Mouse (Mus musculus) forebrain, embryonic 13.5 days (tissue): ENCODE data around the gene Recql5. TPM values are rescaled to one million over a fixed set of nuclear protein-coding genes. Genes with fewer than 3 reads are reported as not detected.

Experiments
- ATAC-seq: fragments of 200-750 bp; cut with Nextera tagmentation; 2 replicates; pipeline ENCODE4 v1.8.0; 2017
- H3K27ac ChIP-seq: fragments of 300-500 bp; sonication (generic); 2 replicates; pipeline ENCODE4 v1.5.1; 2015; ENCODE audit warnings: inconsistent platforms, mild to moderate bottlenecking, moderate library complexity
- H3K27me3 ChIP-seq: fragments of 300-500 bp; sonication (generic); 2 replicates; pipeline ENCODE4 v1.6.1; 2015; ENCODE audit warnings: mild to moderate bottlenecking, inconsistent platforms
- H3K36me3 ChIP-seq: fragments of 300-500 bp; sonication (generic); 2 replicates; pipeline ENCODE4 v1.6.1; 2015; ENCODE audit warnings: mild to moderate bottlenecking, inconsistent platforms; ENCODE audit not compliant: poor library complexity, severe bottlenecking
- H3K4me1 ChIP-seq: fragments of 300-500 bp; sonication (generic); 2 replicates; pipeline ENCODE4 v1.6.1; 2015; ENCODE audit warnings: inconsistent platforms
- H3K4me2 ChIP-seq: fragments of 300-500 bp; sonication (generic); 2 replicates; pipeline ENCODE4 v1.6.1; 2015; ENCODE audit warnings: inconsistent platforms, mild to moderate bottlenecking, moderate library complexity
- H3K4me3 ChIP-seq: fragments of 300-500 bp; sonication (generic); 2 replicates; pipeline ENCODE4 v1.5.1; 2015; ENCODE audit warnings: mild to moderate bottlenecking, inconsistent platforms
- H3K9ac ChIP-seq: fragments of 300-500 bp; sonication (generic); 2 replicates; pipeline ENCODE4 v1.6.1; 2015; ENCODE audit warnings: mild to moderate bottlenecking, inconsistent platforms
- H3K9me3 ChIP-seq: fragments of 300-500 bp; sonication (generic); replicated peaks from 2 replicates; pipeline ENCODE4 v1.6.1; 2016; ENCODE audit warnings: inconsistent platforms
- WGBS: fragments of 180-500 bp; shearing (Covaris S2); methylation state at CpG from one replicate; pipeline ENCODE4 v1.1.7; 2015; 5-methylcytosine and 5-hydroxymethylcytosine counted together
- polyA plus RNA-seq: library from polyadenylated mRNA; unstranded; fragments of >200 nt; fragmentation: Nextera tagmentation; extraction: Ambion mirVana; gene quantifications from 2 replicates; pipeline ENCODE4 v1.2.1, GENCODE M21; 2015

Recql5 gene
- polyA plus RNA-seq, 1 experiment from 2014 or later = 24.4 TPM

DNA sequence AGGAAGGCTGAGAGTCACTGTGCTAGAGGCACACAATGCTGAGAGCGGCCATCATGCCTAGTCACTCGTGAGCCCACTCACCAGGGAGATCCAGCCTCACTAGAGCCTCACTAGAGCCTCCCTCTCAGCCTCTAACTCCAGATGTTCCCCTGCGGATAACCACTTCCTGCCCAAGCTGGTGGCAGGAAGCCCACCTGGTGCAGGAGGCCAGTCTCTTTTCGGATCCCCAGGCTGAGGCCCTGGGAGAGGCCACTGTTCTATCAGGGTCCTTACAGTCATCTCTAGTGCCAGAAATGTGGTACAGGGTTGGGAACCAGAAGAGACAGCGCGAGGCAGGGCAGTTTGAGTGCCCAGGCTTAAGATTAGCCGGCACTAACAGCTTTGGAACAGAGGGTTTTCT lies 34.8 kb downstream of the Recql5 start:
- H3K9ac ChIP-seq = 0 out of 2 replicates have a peak overlapping the region, but pooled peaks have one; percentile 12
- no peak for ATAC-seq
- 88% methylated on average over 7 of the region's 7 CpGs for WGBS

DNA sequence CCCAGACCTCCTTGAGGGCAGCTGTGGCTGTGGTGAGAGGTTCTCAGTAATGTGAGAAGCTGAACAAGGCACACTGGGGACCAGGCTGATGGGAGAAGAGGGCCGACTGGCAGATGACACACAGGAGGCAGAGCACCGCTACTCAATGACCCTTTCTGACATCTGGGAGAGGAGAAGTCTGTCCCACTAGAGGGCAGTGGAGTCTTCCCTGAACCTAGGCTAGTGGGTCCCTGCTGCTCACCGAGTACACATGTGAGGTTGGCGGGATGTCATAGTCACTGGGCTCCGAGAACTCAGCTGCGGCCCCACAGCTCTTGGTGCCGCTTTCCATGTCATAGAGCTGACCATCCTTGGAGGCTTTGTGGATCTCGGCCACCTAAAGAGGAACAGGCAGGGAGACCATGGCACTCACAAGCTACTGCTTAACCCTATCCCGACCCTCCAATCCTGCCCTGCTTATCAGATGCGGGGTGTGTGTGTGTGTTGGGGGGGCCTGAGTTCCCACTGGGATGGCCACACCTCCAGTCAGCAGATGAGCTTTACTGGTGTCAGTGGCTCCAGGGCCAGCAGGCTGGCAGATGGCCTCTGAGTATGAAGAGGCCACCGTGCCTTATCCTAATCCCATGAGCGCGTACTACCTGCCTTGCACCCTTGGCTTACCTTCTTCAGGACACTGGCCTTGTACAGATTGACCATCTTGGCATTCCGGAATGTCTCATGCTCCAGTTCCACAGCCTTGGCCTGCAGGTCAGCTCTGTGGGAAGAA lies 38.3 kb downstream of the Recql5 start:
- Histone ChIP-seq H3K4me1 (peaks cover 5% of the 10 kb centered on the region; the same call in 1 of the 2 replicates), H3K27ac (no peak overlapping the region), H3K9me3 (no peaks in the 10 kb centered on the region), H3K4me3 (no peak overlapping the region), H3K9ac (no peak overlapping the region), H3K36me3 (peaks cover 53% of the 10 kb centered on the region), H3K27me3 (no peaks in the 10 kb centered on the region), H3K4me2 (no peak overlapping the region)
- ATAC-seq = no peak
- 76% methylated on average over 14 of the region's 14 CpGs for WGBS

More for the DNA sequence above, 34.8 kb downstream of the Recql5 start:
- H3K4me3 ChIP-seq = no peak overlapping the region
- H3K27me3 ChIP-seq = no peaks in the 10 kb centered on the region
- no peaks in the 10 kb centered on the region for H3K9me3 ChIP-seq
- H3K4me2 ChIP-seq = no peak overlapping the region
- H3K36me3 ChIP-seq = peaks cover 44% of the 10 kb centered on the region
- no peak overlapping the region for H3K27ac ChIP-seq
- H3K4me1 ChIP-seq = peaks cover 12% of the 10 kb centered on the region; the same call in 1 of the 2 replicates

DNA sequence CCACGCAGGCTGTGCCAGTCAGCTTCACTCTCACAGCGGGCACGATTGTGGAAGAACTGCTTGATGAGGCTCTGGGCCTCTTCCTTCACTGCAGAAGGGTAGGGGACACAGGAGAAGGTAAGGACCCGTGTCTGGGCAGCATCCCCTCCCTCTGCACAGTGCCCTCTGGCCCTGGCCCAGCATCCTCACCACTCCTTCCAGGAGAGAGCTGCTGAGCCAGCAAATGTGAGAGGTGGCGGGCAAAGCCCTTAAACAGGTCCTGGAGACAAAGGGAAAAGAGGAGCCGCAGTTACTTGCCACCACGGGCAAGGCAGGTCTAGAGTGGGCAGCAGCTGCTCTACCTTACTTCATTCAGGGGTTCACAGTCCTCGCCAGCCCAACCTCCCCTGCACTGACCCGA lies 40.2 kb downstream of the Recql5 start:
- Histone ChIP-seq H3K27me3 (no peaks in the 10 kb centered on the region), H3K9me3 (no peaks in the 10 kb centered on the region), H3K4me1 (no peaks in the 10 kb centered on the region), H3K4me3 (no peak overlapping the region), H3K27ac (no peak overlapping the region), H3K4me2 (no peak overlapping the region), H3K9ac (no peak overlapping the region), H3K36me3 (peaks cover 53% of the 10 kb centered on the region)
- WGBS = 90% methylated on average over 9 of the region's 9 CpGs
- ATAC-seq = no peak

DNA sequence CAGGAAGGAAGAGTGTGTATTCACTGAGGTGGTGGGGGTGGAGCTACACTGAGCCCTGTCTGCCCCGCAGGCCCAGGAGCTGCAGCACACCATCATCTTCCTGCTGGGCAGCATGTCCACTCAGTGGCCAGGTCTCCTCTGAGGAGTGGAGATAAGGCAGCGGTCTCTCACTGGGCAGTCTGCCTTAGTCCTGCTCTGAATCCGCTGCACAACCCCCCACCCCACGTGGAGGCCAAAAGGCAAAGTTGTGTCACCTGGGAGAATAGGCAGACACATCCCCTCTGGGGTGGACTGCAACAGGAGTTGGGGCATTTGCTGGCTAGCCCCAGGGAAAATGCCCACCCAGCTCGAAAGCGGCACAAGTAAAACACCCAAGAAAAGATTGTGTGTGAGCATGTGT lies 41.1 kb downstream of the Recql5 start:
- peaks cover 46% of the 10 kb centered on the region for H3K36me3 ChIP-seq
- no peak for ATAC-seq
- no peaks in the 10 kb centered on the region for H3K4me1 ChIP-seq
- no peak overlapping the region for H3K27ac ChIP-seq
- H3K27me3 ChIP-seq = no peaks in the 10 kb centered on the region
- H3K4me2 ChIP-seq = no peak overlapping the region
- 59% methylated on average over 6 of the region's 6 CpGs for whole genome bisulfite sequencing
- H3K9me3 ChIP-seq = no peaks in the 10 kb centered on the region
- H3K9ac ChIP-seq = no peak overlapping the region
- no peak overlapping the region for H3K4me3 ChIP-seq

DNA sequence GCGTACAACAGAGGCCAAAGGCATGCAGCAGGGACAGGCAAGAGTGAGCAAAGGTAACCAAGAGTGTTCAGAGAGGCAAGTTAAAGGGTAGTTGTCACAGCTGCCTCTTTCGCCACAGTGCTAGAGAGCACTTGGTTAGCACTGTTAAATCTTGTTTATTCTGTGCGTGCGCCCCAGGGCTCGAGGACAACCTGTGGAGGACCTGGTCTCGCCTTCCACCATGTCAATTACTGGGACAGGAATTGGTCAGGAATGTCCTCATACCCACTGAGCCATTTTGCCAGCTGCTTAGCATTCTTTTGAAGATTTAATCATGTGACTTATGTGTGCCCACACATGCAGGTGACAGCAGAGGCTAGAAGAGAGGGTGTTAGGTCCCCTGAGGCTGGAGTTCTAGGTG lies 44.1 kb downstream of the Recql5 start:
- 85% methylated on average over 6 of the region's 6 CpGs for WGBS
- no peak overlapping the region for H3K27ac ChIP-seq
- no peak overlapping the region for H3K9ac ChIP-seq
- no peak overlapping the region for H3K4me3 ChIP-seq
- H3K27me3 ChIP-seq = 0 out of 2 replicates have a peak, but pooled peaks cover 2% of the 10 kb centered on the region
- no peaks in the 10 kb centered on the region for H3K4me1 ChIP-seq
- no peak overlapping the region for H3K4me2 ChIP-seq
- peaks cover 17% of the 10 kb centered on the region for H3K36me3 ChIP-seq
- no peak for ATAC-seq
- H3K9me3 ChIP-seq = no peaks in the 10 kb centered on the region

DNA sequence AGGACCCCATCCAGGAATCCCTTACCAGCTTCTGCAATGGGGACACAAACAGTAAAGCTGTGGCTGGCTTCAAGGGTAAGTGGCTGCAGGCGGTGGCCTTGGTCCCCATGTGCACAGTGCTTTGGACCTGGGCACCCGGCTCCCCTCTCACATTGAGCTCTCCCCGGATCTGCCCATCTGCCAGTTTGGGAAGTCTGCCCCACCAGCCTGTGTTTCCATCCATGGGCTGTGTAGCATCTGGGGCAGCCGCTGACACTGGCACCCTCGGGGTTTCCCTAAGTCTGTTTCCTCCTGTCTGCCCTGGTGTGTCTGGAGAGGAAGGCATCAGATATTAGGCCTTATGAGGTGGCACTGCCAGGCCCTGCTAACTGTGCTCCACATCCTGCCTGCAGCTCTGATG lies 45.3 kb downstream of the Recql5 start:
- Histone ChIP-seq H3K9ac (no peak overlapping the region), H3K27me3 (peaks cover 10% of the 10 kb centered on the region; the same call in 1 of the 2 replicates)

DNA sequence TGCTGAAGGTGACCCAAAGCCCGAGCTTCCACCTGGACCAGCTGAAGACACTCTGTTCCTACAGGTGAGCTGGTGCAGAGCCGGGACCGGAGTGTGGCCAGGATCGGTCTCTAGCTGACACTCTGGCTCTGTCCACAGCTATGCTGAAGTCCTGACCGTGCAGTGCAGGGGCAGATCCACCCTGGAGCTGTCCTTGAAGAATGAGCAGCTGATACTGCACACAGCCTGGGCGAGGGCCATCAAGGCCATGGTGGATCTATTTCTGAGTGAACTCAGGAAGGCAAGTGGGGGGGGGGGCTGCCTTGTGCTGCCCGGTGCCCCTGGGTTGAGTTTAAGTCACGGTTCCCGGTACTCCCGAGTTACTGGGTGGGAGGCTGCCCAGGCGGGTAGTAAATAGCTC lies 46.8 kb downstream of the Recql5 start:
- Histone ChIP-seq H3K27me3 (peaks cover 14% of the 10 kb centered on the region; the same call in 1 of the 2 replicates), H3K27ac (no peak overlapping the region), H3K4me1 (no peaks in the 10 kb centered on the region), H3K36me3 (no peaks in the 10 kb centered on the region), H3K9ac (no peak overlapping the region), H3K9me3 (no peaks in the 10 kb centered on the region), H3K4me2 (no peak overlapping the region), H3K4me3 (no peak overlapping the region)
- WGBS = 91% methylated on average over 11 of the region's 11 CpGs
- ATAC-seq = no peak

More for the DNA sequence above, 45.3 kb downstream of the Recql5 start:
- H3K4me3 ChIP-seq = no peak overlapping the region
- H3K36me3 ChIP-seq = peaks cover 5% of the 10 kb centered on the region; the same call in 1 of the 2 replicates
- H3K4me1 ChIP-seq = no peaks in the 10 kb centered on the region
- H3K9me3 ChIP-seq = no peaks in the 10 kb centered on the region
- WGBS = 89% methylated on average over 5 of the region's 5 CpGs
- no peak overlapping the region for H3K27ac ChIP-seq
- H3K4me2 ChIP-seq = no peak overlapping the region
- no peak for ATAC-seq

DNA sequence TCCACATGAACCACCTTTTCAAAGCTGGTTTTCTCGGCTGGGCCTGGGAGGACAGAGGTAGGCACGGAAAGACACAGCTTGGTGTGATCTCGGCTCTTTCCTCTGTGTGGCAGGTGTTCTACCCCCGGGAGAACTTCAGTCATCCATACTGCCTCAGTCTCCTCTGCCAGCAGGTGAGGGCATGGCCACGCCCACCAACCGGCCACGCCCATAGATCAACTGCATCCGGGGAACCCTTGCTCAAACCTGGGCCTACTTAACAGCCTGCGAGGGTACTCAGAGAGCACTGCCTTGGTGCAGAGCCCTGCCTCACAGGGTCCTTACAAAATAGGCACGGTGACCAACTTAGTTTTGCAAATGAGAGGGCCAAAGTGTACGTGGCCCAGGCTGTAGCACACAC lies 48.0 kb downstream of the Recql5 start:
- Histone ChIP-seq H3K36me3 (no peaks in the 10 kb centered on the region), H3K27ac (no peak overlapping the region), H3K27me3 (peaks cover 14% of the 10 kb centered on the region; the same call in 1 of the 2 replicates), H3K4me2 (no peak overlapping the region), H3K4me1 (no peaks in the 10 kb centered on the region), H3K9me3 (no peaks in the 10 kb centered on the region), H3K4me3 (no peak overlapping the region), H3K9ac (no peak overlapping the region)
- 83% methylated on average over 11 of the region's 11 CpGs for WGBS
- no peak for ATAC-seq

DNA sequence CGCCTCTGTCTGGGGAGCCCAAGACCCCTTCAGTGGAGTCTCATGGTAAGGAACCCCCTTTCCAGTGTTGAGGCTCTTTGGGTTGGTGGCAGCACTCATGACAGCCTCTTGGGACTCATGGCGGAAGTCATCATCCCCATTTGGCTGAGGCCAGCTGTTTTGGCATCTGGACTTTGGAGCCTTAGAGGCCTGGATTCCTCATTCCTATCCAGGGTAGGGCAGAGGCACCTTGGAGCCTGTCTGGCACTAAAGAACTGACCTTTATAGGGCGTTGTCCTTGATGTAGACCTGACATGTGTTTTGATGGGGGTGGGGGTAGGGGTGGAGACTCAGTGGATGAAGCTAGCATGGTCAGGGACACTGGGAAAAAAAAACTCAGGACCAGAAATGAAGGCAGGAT lies 48.9 kb downstream of the Recql5 start:
- Histone ChIP-seq H3K36me3 (no peaks in the 10 kb centered on the region), H3K4me3 (no peak overlapping the region), H3K9ac (no peak overlapping the region), H3K4me2 (no peak overlapping the region), H3K9me3 (no peaks in the 10 kb centered on the region), H3K27ac (no peak overlapping the region), H3K27me3 (peaks cover 14% of the 10 kb centered on the region; the same call in 1 of the 2 replicates), H3K4me1 (no peaks in the 10 kb centered on the region)
- no peak for ATAC-seq
- WGBS = 93% methylated on average over 3 of the region's 3 CpGs

DNA sequence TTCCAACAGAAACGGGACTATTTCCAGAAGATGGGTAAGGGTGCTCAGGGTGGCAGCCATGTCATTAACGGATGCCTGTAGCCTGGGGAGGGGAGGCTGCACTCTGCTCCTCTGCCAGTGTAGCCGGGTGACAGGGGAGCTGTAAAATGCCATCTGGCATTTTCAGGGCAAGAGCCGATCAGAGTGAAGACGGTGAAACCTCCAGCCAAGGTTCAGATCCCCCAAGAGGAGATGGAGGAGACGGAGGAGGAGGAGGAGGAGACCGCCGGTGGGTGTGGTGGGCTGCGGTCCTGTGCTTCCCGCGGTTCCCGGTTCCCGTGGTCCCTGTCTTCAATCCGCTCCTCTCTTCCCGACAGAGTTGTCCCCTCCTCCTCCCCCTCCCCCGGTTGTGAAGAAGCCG lies 50.0 kb downstream of the Recql5 start:
- no peak overlapping the region for H3K4me3 ChIP-seq
- H3K9ac ChIP-seq = no peak overlapping the region
- ATAC-seq = no peak
- H3K36me3 ChIP-seq = no peaks in the 10 kb centered on the region
- WGBS = 39% methylated on average over 17 of the region's 17 CpGs
- H3K4me2 ChIP-seq = no peak overlapping the region
- H3K4me1 ChIP-seq = no peaks in the 10 kb centered on the region
- H3K9me3 ChIP-seq = no peaks in the 10 kb centered on the region
- H3K27ac ChIP-seq = no peak overlapping the region
- peaks cover 14% of the 10 kb centered on the region; the same call in 1 of the 2 replicates for H3K27me3 ChIP-seq

DNA sequence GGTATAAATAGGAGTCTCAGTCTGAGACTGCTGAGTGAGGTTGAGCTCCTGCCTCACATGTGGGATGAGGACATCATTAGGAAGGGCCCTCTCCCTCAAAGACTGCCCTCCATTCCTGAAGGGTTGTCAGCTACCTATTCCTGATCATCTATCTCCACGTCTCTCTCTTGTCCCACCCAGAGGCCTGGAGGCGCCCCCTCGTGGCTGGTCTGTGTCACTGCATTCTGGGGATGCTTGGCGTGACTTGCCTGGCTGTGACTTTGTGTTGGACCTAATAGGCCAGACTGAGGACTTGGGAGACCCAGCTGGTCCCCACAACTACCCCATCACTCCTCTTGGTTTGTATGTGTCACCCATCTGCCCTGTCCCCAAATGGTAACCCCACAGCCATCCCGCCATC lies 52.3 kb downstream of the Recql5 start:
- no peak for ATAC-seq
- 25% methylated on average over 5 of the region's 5 CpGs for WGBS
- no peaks in the 10 kb centered on the region for H3K4me1 ChIP-seq

DNA sequence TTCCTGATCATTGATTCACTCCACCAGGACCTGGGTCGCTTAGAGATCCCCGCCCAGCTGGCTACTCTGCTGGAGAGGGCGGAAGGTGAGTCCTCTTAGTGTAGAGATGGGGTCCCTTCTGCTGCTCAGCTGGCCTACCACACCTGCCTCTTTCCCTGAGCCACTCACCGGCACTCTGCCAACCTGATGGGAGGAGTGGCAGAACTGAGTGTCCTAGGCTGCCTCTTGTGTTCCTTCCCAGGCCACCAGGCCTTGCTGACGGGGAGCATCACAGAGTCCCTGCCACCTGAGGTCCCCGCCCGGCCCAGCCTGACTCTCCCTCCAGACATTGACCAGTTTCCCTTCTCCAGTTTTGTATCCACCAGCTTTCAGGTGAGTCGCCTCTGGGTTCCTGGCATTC lies 55.2 kb downstream of the Recql5 start:
- WGBS = 81% methylated on average over 8 of the region's 8 CpGs
- Histone ChIP-seq H3K4me2 (no peak overlapping the region), H3K9ac (no peak overlapping the region), H3K4me1 (no peaks in the 10 kb centered on the region), H3K27ac (no peak overlapping the region), H3K4me3 (no peak overlapping the region), H3K27me3 (peaks cover 5% of the 10 kb centered on the region; the same call in 1 of the 2 replicates), H3K9me3 (no peaks in the 10 kb centered on the region), H3K36me3 (no peaks in the 10 kb centered on the region)
- ATAC-seq = no peak

More for the DNA sequence above, 52.3 kb downstream of the Recql5 start:
- Histone ChIP-seq H3K27ac (no peak overlapping the region), H3K9me3 (no peaks in the 10 kb centered on the region), H3K9ac (no peak overlapping the region), H3K4me2 (no peak overlapping the region), H3K36me3 (no peaks in the 10 kb centered on the region), H3K4me3 (no peak overlapping the region), H3K27me3 (peaks cover 14% of the 10 kb centered on the region; the same call in 1 of the 2 replicates)
